Mouse (Mus musculus): Measurements from ENCODE around the gene Olfr31.

Olfr31 gene

GRCm38 (mm10) chr14:14354511-14355359, 32.1 kb downstream of the Olfr31 start:
- no peak for DNase-seq

DNA sequence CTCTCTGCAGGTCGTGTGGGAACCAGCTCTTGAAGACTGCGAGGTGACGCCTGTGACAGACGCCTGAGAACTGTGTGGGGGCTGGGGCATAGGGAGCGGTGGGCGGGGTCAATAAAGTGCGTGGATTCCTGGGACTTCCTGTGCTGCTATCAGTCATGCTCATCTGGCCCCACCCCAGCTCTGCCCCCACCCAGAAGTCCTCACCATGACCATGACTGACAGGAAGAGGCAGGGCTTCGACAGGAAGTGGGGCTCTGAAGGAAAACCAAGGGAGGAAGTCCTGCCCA, 32.7 kb downstream of the Olfr31 start:
- DNase-seq: no peak
